ENCODE assay signal across 7 mouse cellular contexts in genomic region chr6:108457516-108458181, GRCm38 (mm10).
A peak's percentile ranks its signal among the peaks of the same experiment; 100 is the strongest.
DNase-seq lines count a peak whose midpoint lies in the region; ATAC-seq lines count a peak whose summit lies in the region.

No protein-coding gene starts in this region.

- intact Hi-C loops in left cerebral cortex, postnatal 25 days (cut with DNase I): loop anchor here (2.0 to 5.0 kb wide), 2 partner anchors 47 to 95 kb away; no protein-coding TSS in a partner anchor
- intact Hi-C loops in left cerebral cortex, postnatal 14 days (cut with DNase I): loop anchor here (1.0 to 5.0 kb wide), 2 partner anchors 95 to 203 kb away; partner anchors contain the start of gene Bhlhe40

- H3K9ac ChIP-seq in midbrain, embryonic 11.5 days (ENCODE audit: low read length): no peak overlapping the region
- no peak overlapping the region for H3K9ac ChIP-seq in midbrain, embryonic 13.5 days (replicated peaks)
- no peak overlapping the region for H3K9ac ChIP-seq in embryonic facial prominence, embryonic 14.5 days (ENCODE audit: low read depth, low read length)
- no peak overlapping the region for H3K9ac ChIP-seq in midbrain, embryonic 15.5 days

- no peak overlapping the region for H3K4me2 ChIP-seq in midbrain, embryonic 11.5 days
- no peak overlapping the region for H3K4me2 ChIP-seq in midbrain, embryonic 13.5 days (replicated peaks)
- peak overlapping the region; percentile 28 for H3K4me2 ChIP-seq in embryonic facial prominence, embryonic 14.5 days (ENCODE audit: low read depth, low read length)
- H3K4me2 ChIP-seq in midbrain, embryonic 15.5 days: no peak overlapping the region

- no peaks in the 10 kb centered on the region for H3K27me3 ChIP-seq in midbrain, embryonic 11.5 days (ENCODE audit: control insufficient read depth, insufficient read depth, low read length)
- H3K27me3 ChIP-seq in midbrain, embryonic 13.5 days: no peaks in the 10 kb centered on the region
- no peaks in the 10 kb centered on the region for H3K27me3 ChIP-seq in embryonic facial prominence, embryonic 14.5 days (replicated peaks; ENCODE audit: control insufficient read depth, insufficient read depth, low read length)
- H3K27me3 ChIP-seq in midbrain, embryonic 15.5 days (replicated peaks): no peaks in the 10 kb centered on the region

- no peaks in the 10 kb centered on the region for H3K9me3 ChIP-seq in midbrain, embryonic 11.5 days (ENCODE audit: control insufficient read depth, low read length)
- H3K9me3 ChIP-seq in midbrain, embryonic 13.5 days: no peaks in the 10 kb centered on the region
- no peaks in the 10 kb centered on the region for H3K9me3 ChIP-seq in embryonic facial prominence, embryonic 14.5 days (ENCODE audit: control insufficient read depth, low read length)
- H3K9me3 ChIP-seq in midbrain, embryonic 15.5 days: no peaks in the 10 kb centered on the region

- no peak overlapping the region for H3K4me3 ChIP-seq in midbrain, embryonic 11.5 days (ENCODE audit: low read depth, low read length)
- no peak overlapping the region for H3K4me3 ChIP-seq in midbrain, embryonic 13.5 days (replicated peaks)
- H3K4me3 ChIP-seq in embryonic facial prominence, embryonic 14.5 days (ENCODE audit: low read depth, low read length): no peak overlapping the region
- H3K4me3 ChIP-seq in midbrain, embryonic 15.5 days: no peak overlapping the region

- no peaks in the 10 kb centered on the region for H3K36me3 ChIP-seq in midbrain, embryonic 11.5 days (ENCODE audit: control insufficient read depth, insufficient read depth, low read length)
- no peaks in the 10 kb centered on the region for H3K36me3 ChIP-seq in midbrain, embryonic 13.5 days
- H3K36me3 ChIP-seq in embryonic facial prominence, embryonic 14.5 days (ENCODE audit: control insufficient read depth, insufficient read depth, low read length): no peaks in the 10 kb centered on the region
- no peaks in the 10 kb centered on the region for H3K36me3 ChIP-seq in midbrain, embryonic 15.5 days (replicated peaks)

- DNase-seq in midbrain, embryonic 11.5 days (ENCODE audit: low spot score, missing footprints): peak; percentile 84
- DNase-seq in embryonic facial prominence, embryonic 14.5 days (ENCODE audit: low spot score): peak; percentile 92
- peak; percentile 87 for DNase-seq in kidney, adult 9 months
- DNase-seq in left cerebral cortex, postnatal 25 days (ENCODE audit: low spot score in 2 of 2): no peak
- no peak for DNase-seq in left cerebral cortex, postnatal 14 days (ENCODE audit: low spot score in 2 of 2)

- 61% methylated on average over 14 of the region's 14 CpGs for WGBS in midbrain, embryonic 11.5 days
- WGBS in midbrain, embryonic 13.5 days: 56% methylated on average over 14 of the region's 14 CpGs
- WGBS in embryonic facial prominence, embryonic 14.5 days: 36% methylated on average over 14 of the region's 14 CpGs
- 57% methylated on average over 14 of the region's 14 CpGs for WGBS in midbrain, embryonic 15.5 days

- ATAC-seq in midbrain, embryonic 11.5 days (ENCODE audit: low FRiP score): no peak
- no peak for ATAC-seq in midbrain, embryonic 13.5 days
- peak; percentile 54 for ATAC-seq in embryonic facial prominence, embryonic 14.5 days (ENCODE audit: low read depth)
- no peak for ATAC-seq in midbrain, embryonic 15.5 days (replicated peaks)

- H3K27ac ChIP-seq in midbrain, embryonic 11.5 days (ENCODE audit: low read depth, low read length): 0 out of 2 replicates have a peak overlapping the region, but pooled peaks have one; percentile 6
- H3K27ac ChIP-seq in midbrain, embryonic 13.5 days: no peak overlapping the region
- peak overlapping the region; percentile 82 for H3K27ac ChIP-seq in embryonic facial prominence, embryonic 14.5 days (replicated peaks; ENCODE audit: low read depth, low read length)
- 0 out of 2 replicates have a peak overlapping the region, but pooled peaks have one; percentile 30 for H3K27ac ChIP-seq in midbrain, embryonic 15.5 days

- peaks cover 15% of the 10 kb centered on the region for H3K4me1 ChIP-seq in midbrain, embryonic 11.5 days (ENCODE audit: control insufficient read depth, insufficient read depth, low read length)
- peaks cover 35% of the 10 kb centered on the region for H3K4me1 ChIP-seq in midbrain, embryonic 13.5 days (replicated peaks)
- H3K4me1 ChIP-seq in embryonic facial prominence, embryonic 14.5 days (ENCODE audit: control insufficient read depth, insufficient read depth, low read length): peaks cover 34% of the 10 kb centered on the region
- H3K4me1 ChIP-seq in midbrain, embryonic 15.5 days: peaks cover 35% of the 10 kb centered on the region

Comparison
In these comparisons a context has a peak if more than half of its experiments do, and no peak if none do; other contexts are left out.
1. DNase-seq: peak in midbrain, embryonic 11.5 days (single experiment), embryonic facial prominence, embryonic 14.5 days (single experiment) and kidney, adult 9 months (single experiment); none in left cerebral cortex, postnatal 25 days (0 of 2) and left cerebral cortex, postnatal 14 days (0 of 2).